Mouse (Mus musculus) spleen, adult 2 months (tissue): Measurements from ENCODE around the gene Hoxd10.

Source experiments
- CTCF ChIP-seq: fragments of 200-500 bp; IDR thresholded peaks from 2 replicates; pipeline ENCODE4 v1.5.1; 2011; ENCODE audit warnings: mild to moderate bottlenecking, inconsistent platforms; ENCODE audit not compliant: insufficient read depth, insufficient read length, insufficient replicate concordance; ENCODE audit errors: extremely low read depth
- POLR2A ChIP-seq: fragments of 200-500 bp; IDR thresholded peaks from 2 replicates; pipeline ENCODE4 v1.6.1; 2011; ENCODE audit warnings: low read depth, low read length, inconsistent platforms

DNA sequence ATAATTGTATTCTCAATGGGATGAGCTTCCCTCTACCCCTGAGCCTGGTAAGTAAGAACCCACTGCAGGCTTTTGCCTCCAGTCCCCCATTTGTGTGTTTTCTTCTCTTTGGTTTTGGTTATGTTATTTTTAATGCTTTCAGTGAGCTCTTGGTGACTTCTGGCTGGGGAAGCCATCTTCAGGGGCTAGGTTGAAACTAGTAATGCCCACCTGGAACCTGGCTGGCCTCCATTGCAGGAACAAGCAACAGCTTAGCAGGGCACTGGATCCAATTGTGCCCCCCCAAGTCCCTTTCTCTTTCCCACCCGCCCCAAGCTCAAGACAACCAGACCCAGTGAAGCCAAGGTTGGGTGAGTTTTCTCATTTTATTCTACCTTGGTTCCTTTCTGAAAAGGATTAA lies 3.7 kb downstream of the Hoxd10 start:
- TF ChIP-seq CTCF (no peak), POLR2A (no peak)
